Mouse (Mus musculus) olfactory bulb, adult 2 months (tissue): ENCODE measurements around the gene Mrpl17.

ENCODE experiments used
- CTCF ChIP-seq: fragments of 200-500 bp; IDR thresholded peaks from 2 replicates; pipeline ENCODE4 v1.5.1; 2012; ENCODE audit warnings: low read depth, mild to moderate bottlenecking, low read length, moderate library complexity; ENCODE audit not compliant: insufficient read depth
- POLR2A ChIP-seq: fragments of 200-500 bp; IDR thresholded peaks from 2 replicates; pipeline ENCODE4 v1.6.1; 2012; ENCODE audit warnings: mild to moderate bottlenecking, low read depth, low read length, moderate library complexity; ENCODE audit not compliant: insufficient read depth

DNA sequence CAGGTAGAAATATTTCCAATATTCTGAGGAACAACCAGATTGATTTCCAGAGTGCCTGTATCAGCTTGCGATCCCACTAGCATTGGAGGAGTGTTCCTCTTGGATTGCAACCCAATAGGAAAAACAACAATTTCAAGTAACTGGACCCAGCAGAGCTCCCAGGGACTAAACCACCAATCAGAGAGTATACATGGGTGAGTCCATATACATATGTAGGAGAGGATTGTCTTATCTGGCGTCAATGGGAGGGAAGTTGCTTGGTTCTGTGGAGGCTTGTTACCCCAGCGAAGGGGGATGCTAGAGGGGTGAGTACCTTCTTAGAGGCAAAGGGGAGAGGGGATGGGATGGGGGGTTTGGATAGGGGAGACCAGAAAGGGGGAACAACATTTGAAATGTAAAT lies 2.4 kb upstream of the Mrpl17 start:
- TF ChIP-seq CTCF: no peak
- TF ChIP-seq POLR2A: no peak
